Mouse (Mus musculus) retina, postnatal 7 days (tissue): ENCODE measurements around the gene Ttll13.
A peak's percentile ranks its signal among the peaks of the same experiment; 100 is the strongest.

Source experiments
- DNase-seq: peaks from one replicate; pipeline ENCODE4 v3.0.0-alpha.2; 2012; ENCODE audit warnings: low read depth, low spot score

Ttll13 gene

DNA sequence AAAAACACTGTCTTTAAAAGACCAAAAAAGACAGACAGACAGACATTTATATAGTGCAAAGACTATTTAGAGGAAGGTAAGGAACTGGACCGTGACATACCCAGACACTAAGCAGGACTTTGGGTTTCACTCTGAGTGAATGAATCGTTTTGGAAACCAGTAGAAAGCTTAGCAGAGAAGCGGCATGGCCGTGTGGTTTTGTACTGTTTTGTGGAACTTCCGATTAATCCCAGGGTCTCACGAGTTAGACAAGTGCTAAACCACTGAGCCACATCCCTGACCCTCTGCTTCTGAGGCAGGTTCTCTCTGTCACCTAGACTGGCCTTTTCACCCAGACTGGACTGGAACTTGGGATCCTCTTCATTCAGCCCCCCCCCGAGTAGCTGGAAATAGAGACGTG, 31.7 kb upstream of the Ttll13 start:
- no peak for DNase-seq

DNA sequence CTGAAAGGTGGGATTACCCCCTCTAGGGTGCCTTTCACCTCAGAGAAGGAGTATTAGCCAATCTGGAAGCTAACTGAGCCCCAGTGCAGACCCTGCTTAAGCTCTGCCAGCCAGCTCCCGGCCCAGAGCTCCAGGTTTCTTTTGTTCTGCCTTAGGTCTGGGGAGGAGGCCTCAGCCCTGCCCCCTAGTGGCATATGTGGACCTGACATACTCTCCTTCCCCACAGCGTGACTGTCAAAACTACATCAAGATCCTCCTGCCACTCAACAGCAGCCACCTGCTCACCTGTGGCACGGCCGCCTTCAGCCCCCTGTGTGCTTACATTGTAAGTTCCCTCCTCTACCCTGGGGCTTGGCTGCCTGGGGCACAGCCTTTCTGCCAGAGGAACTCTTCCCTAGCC, 30.8 kb upstream of the Ttll13 start:
- DNase-seq: peak; percentile 72

DNA sequence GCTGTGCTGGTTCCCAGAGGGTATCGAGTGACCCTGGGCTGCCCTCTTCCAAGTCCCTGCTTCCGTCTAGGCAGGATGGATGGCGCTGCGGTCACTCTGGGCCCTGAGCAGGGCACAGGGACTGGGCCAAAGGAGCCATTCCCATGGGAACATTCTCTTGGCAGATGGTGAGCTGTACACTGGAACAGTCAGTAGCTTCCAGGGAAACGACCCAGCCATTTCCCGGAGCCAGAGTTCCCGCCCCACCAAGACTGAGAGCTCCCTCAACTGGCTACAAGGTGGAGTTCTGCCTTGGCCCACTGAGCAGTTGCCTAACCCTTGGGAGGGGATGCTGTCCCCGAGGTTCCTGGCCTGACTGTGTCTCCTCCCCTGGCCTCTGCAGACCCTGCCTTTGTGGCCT, 29.6 kb upstream of the Ttll13 start:
- DNase-seq: no peak

DNA sequence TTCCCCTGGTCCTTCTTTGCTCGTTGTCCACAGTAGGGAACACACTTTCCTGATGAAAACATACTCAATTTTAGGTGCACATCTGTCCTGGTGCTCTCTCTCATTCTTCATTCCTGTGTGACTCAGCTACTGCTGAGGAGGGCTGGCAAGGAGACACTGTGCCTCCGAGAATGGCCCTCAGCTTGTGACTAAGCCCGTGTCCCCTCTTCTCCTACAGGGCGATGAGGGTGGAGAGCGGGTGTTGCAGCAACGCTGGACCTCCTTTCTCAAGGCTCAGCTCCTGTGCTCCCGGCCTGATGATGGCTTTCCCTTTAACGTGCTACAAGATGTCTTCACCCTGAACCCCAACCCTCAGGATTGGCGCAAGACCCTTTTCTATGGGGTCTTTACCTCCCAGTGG, 27.5 kb upstream of the Ttll13 start:
- no peak for DNase-seq

DNA sequence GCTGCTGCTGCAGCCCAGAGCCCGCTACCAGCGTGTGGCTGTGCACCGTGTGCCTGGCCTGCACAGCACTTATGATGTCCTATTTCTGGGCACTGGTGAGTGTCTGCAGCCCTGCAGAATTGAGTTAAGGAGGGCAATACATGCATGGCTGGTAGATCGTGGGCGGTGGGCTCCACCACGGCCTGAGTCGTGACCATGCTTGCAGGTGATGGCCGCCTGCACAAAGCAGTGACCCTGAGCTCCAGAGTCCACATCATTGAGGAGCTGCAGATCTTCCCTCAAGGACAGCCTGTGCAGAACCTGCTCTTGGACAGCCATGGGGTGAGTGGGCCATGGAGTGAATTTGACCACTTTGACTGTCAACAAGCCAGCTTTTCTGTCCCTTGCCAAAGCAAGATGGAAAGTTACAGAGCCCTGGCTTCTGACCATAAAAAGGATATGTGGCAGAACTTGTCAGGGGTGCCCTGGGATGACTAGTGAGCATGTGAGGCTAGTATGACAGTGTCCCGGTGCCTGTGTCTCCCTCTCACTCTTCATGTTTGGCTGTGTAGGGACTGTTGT, 25.9 kb upstream of the Ttll13 start:
- no peak for DNase-seq

DNA sequence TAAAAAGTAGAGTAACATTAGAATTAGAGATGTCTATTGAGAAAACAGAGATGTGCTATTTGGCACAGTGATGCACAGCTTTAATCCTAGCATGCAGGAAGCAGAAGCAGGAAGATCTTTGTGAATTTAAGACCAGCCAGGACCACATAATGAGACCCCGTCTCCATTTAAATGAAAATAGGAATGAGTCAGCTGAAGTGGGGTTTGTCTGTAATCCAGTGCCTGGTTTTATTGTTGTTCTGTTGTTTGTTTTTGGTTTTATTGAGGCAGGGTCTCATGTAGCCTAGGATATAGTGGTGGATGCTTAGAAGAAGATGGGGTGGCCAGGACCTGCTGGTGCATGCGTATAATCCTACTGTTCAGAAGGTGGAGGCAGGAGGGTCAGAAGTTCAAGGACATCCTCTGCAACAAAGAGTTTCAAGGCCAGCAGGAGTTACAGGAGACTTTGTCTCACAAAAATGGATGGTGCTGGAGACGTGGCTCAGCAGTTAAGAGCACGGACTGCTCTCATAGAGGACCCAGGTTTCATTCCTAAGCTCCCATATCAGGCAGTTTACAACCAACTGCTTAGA, 24.9 kb upstream of the Ttll13 start:
- no peak for DNase-seq

DNA sequence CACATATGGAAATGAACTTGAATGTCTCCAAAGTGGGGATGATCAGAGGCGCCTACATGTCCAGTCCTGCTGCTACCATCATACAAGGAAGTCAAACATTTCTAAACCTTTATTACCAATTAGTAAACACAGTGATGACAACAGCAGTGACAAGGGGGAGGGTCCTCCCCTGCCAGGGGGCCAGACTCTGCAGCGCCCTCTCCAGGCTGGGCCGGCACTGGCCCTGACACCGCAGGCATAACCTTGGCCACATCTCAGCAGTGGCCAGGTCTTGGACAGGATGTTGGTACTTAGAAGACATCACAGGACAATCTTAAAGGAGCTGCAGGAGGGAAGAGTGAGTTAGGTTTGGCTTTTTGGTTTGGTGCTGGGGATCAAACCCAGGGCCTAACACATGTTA, 19.1 kb upstream of the Ttll13 start:
- no peak for DNase-seq

DNA sequence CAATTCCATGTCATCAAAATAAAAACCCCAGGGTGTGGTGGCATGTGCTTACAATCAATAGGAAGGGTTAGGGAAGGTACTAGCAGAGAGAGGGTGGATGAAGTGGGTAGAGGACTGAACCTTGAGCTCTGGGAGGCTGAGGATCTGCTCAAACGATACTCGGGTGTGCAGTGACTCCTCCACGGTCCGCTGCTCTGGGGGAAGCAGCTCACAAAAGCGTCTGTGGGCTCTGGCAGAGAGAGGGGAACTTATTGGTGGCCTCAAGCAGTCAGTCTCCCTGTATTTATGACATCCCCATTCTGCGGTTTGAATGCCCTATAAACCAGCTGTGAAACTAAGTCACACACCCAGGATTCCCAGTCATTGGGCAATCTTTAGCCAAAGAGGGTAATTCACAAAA, 16.0 kb upstream of the Ttll13 start:
- no peak for DNase-seq

DNA sequence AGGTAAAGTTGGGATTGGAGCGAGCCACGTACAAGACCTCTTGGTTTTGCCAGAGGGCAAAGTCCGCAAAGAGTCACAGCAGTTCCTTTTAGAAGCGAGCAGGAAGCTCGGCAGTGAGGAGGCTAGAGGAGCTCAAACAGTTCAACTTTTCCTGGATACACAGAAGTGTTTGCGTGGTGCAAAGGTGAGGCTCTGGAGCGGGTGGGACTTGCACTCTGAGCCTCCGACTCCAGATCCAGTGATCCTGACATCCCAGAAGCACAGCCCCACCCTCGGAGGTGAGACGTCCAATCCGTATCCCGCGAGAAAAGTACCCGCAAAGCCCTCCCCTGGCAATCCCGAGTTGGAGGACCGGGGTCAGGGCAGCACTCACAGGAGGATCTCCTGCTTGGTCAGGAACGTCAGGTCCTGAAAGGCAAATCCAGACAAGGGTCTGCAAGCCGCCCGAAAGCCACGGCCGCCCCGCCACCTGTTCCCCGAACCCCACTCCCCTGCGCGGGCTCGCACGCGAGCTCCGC, 14.1 kb upstream of the Ttll13 start:
- DNase-seq: peak; percentile 24

DNA sequence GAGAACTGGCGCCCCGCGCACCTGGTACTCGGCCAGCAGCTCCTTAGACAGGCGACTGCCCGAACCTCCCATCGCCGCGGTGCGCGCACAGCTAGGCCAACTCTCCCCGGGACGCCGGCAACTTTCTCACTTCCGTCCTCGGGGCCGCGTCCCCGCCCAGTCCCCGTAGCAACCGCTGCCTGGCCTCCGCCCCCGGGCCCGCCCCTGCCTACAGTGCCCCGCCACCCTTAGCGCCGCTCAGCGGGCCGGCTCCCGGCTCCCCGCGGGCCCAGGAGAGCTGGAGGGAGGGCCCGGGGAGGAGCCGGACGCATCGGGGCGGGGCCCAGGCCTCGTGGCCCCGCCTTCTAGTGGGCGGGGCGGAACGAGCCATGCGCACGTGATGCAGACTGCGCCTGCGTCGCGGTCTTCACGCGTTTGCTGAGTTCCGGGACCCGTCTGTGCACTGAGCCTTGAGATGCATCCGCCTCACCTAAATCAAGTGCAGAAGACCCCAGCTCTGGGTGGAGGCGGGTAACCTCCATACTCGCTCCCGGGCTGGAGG, 13.6 kb upstream of the Ttll13 start, which contains the start of the genes Cib1 and Gdpgp1:
Cib1 (minus strand) TSS at position 325 of the 541 bp plus-strand sequence.
Gdpgp1 (plus strand) TSS at position 377 of the 541 bp plus-strand sequence.
- peak; percentile 95 for DNase-seq

DNA sequence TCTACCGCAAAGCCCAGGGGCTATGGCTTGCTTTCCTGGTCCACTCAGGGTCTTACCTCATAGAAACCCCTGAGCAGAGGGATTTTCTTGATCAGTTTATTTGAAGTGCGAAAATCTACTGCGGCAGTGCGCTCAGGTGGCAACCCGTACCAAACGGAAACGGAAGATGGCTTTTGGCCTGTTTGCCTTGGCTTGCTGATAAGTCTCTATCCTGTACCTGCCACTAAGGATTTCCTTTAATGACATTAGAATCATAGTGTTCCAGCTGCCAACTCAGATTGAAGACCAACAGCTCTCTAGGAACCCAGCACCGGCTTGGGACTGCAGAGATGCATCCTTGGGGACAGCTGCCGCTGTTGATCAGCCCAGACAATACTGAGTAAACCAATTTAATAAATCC, 12.4 kb upstream of the Ttll13 start:
- no peak for DNase-seq

DNA sequence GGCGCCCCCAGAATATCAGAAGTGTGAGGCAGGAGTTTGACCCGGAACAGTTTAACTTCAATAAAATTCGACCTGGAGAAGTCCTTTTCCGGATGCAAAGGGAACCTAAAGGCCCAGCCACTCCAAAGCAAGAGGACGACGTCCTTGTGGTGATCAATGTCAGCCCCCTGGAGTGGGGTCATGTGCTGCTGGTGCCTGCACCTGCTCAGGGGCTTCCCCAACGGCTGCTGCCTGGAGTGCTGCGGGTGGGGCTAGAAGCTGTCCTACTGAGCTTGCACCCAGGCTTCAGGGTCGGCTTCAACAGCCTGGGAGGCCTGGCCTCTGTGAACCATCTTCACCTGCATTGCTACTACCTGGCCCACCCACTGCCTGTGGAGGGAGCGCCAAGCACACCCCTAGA, 7.6 kb upstream of the Ttll13 start:
- no peak for DNase-seq

DNA sequence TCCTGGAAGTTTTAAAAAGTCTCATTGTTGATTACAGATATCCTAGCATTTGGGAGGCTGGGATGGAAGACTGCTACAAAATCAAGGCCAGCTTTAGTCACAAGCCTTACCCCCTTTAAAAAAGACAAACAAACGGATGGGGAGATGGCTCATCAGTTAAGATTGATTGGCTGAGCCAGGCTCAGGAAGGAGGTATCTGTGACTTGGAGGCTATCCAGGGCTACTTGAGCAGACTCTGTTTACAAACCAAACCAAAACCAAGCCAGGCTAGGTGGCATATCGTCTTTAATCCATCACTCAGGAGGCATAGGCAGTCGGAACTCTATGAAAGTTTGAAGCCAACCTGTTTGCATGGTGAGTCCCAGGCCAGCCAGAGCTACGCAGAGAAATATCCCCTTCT, 4.5 kb upstream of the Ttll13 start:
- DNase-seq: no peak

DNA sequence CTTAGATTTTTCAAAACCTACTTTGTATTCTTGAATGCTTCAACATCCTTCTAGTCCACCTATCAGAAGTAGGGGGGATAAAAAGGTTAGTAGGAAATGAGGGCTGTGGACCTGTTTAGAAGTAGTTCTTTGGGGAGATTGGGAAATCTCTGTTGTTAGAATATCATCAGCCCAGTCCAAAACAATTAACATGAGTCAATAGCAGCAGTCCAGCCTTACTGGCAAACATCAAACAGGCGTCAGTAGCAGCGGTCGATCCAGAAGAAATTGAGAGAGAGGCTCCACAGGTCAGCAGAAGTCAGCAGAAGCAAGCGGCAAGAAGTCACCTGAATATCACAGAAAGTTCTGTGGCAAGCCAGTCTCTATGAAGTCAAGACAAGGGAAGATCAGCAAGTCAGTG, 1.3 kb upstream of the Ttll13 start:
- no peak for DNase-seq

DNA sequence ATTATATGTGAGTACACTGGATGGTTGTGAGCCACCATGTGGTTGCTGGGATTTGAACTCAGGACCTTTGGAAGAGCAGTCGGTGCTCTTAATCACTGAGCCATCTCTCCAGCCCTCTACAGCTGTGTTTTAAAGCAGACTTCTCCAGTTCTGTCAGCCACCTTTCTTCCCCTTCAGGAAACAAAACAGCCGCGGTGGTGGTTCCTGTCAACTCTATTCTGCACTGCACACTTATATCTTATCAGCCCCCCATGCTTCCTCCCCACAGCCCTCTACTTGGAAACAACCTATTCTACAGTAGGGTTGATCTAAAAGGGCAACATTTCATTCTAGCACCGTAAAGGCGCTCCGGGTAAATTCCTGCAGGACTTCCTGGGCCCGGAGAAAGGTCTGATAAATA, 683 bp downstream of the Ttll13 start:
- DNase-seq: no peak

DNA sequence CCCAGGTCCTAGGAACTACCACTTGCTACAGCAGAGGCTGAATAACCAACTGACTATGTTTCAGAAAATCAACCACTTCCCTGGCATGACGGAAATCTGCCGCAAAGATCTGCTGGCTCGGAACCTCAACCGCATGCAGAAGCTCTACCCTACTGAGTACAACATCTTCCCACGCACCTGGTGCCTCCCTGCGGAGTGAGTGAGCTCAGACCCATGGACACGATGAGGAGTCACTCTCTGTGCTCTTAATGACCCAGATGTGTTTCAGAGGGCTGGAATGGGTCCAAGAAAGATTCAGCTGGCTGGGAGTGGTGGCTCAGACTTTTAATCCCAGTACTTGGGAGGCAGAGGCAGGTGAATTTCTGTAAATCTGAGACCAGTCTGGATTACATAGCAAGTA, 6.3 kb downstream of the Ttll13 start:
- no peak for DNase-seq

DNA sequence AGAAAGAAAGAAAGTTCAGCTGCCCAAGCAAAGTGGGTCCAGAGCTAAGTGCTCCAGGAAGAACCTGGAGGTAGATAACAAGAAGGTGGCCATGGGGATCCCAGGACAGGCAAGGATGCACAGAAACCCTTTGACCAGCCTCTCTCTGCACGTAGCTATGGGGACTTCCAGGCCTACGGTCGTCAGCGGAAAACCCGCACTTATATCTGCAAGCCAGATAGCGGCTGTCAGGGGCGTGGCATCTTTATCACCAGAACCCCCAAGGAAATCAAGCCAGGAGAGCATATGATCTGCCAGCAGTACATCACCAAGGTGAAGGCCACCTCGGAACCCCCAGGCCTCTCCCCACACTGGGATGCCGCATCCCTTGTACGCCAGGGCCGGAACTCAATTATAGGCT, 6.7 kb downstream of the Ttll13 start:
- no peak for DNase-seq

DNA sequence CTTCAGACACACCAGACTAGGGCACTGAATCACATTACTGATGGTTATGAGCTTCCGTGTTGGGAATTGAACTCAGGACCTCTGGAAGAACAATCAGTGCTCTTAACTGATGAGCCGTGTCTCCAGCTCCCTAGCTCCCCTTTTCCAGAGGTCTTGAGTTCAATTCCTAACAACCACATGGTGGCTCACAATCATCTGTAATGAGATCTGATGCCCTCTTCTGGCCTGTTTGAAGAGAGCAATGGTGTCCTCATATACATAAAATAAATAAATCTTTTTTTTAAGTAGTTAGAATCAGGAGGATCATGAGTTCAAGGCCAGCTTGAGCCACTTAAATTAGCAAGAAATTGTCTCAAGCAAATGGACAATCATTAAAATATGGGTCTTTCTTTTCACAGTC, 9.8 kb downstream of the Ttll13 start:
- DNase-seq: no peak

DNA sequence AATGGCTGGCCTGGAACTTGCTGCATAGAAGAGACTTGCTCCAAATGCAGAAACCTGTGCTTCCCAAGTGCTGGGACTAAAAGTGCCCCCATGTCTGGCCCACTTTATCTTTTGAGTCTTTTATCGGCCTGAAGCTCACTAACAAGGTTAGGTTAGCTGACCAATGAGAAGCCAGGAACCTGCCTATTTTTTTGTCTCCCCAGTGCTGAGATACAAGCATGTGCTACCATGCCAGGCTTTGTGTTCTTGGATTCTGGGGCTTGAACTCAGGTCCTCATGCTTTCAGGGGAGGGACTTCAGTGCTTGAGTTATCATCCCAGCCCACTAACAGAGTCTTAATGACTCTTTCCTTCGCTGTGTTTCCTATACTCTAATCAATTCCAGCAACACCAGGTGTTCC, 11.5 kb downstream of the Ttll13 start:
- no peak for DNase-seq

DNA sequence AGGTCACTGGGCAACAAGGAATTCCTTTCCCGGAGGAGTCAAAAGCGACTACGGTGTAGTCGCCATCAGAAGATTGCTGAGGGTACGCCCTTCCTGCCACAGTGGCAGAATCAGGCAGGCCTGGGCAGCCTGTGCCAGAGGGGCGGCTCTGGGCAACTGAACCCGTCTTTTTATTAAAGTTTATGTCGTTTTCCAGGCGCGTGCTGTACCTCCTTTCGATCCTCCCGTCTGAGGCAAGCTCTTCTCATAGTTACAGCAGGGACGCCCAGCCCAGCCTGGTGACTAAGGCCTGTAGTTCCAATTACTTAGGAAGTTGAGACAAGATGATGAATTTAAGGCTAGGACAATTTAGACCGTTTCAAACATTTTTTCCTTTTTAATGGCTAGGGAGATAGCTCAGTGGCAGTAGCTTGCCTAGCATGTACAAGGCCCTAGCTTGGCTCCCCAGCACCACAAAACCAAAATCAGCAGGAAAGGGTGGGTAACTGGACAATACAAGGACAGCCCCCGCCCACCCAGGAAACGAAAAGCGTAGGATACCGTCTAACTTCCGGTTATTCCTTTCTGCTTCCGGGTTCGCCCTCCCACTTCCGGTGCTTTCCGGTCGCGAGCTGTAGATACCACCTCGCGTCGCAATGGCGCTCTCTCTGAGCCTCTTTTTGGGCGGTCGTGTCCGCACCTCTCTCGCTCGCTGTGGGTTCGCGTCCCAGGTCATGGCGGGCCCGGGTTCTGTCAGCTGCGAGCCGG, 14.6 kb downstream of the Ttll13 start, which contains the start of gene Ngrn:
Ngrn (plus strand) TSS at position 591 of the 747 bp plus-strand sequence.
- peak; percentile 81 for DNase-seq

DNA sequence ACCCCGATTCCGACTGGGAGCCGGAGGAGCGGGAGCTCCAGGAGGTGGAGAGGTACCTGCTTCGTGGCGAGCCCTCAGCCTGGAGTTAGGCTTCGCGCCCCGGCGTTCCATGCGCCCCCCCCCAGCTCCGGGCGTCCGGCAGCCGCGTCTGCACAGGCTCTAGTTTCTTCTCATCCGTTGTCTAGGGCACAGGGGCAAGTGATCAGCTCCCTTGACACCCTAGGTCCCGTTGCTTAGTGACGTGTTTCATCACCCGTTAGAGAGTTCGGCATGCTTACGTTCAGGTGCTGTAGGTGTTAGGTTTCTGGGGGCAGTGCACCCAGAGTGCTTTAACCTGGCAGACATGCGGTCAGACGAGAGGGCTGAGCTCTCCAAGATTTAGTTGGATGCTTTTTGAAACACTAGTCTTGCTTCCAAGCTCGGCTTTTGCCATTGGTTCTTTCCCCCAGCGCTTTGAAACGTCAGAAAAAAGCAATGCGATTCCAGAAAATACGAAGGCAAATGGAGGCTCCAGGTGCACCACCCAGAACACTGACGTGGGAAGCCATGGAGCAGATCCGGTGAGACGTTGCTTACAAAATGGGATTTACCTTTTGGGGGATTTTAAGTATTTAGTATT, 15.3 kb downstream of the Ttll13 start:
- no peak for DNase-seq

DNA sequence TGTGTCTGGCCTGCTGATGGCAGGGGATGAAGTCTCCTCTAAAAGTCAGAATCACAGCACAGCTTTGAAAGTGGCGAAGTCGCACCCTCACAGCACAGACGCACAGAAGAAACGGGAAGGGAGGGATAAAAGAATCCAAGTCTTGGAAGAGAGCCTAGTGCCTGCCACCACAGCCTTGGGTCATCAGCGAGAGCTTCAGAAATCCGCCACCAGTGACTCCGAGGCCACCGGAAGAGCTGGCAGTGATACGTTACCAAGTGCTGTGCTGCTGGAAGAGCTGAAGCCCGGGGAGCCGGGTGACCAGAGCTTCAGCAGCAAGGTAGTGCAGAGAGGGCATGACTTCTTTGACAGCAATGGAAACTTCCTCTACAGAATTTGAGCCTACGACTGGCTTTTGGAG, 18.4 kb downstream of the Ttll13 start:
- DNase-seq: no peak
